Comparison of ENCODE assay signal across 28 mouse cellular contexts in genomic region chr19:49374295-49374694, GRCm38 (mm10).
DNase-seq lines count a peak whose midpoint lies in the region; ATAC-seq and TF ChIP-seq lines count a peak whose summit lies in the region.
"Had no signal": no experiment of that assay in that cellular context is flagged by ENCODE, and none has a peak within 500 bp of the region (broad histone marks: within the 10 kb centered on the region; RNA-seq: fewer than 3 reads in every experiment).

No protein-coding gene starts in this region.

- H3K4me1 ChIP-seq in forebrain, embryonic 16.5 days (replicated peaks; ENCODE audit: control insufficient read depth, insufficient read depth, low read length) = no peaks in the 10 kb centered on the region
- H3K4me1 ChIP-seq: embryonic facial prominence, embryonic 13.5 days; embryonic facial prominence, embryonic 15.5 days; forebrain, embryonic 10.5 days; forebrain, embryonic 12.5 days had no signal

- 97% methylated on average over 2 of the region's 2 CpGs for WGBS in forebrain, embryonic 16.5 days

- no peak for TF ChIP-seq CTCF in left cerebral cortex, adult 2 months (IDR thresholded peaks at IDR 0.05)

- no peaks in the 10 kb centered on the region for H3K36me3 ChIP-seq in forebrain, embryonic 16.5 days (ENCODE audit: control insufficient read depth, insufficient read depth)
- H3K36me3 ChIP-seq: embryonic facial prominence, embryonic 13.5 days; embryonic facial prominence, embryonic 15.5 days; forebrain, embryonic 10.5 days; forebrain, embryonic 12.5 days; G1E had no signal

- no peak for DNase-seq in frontal cortex, postnatal 25 days (ENCODE audit: low spot score in 2 of 2)
- no peak for DNase-seq in left cerebral cortex, adult 2 months (ENCODE audit: extremely low spot score in 1 of 2, low spot score in 2 of 2)
- no peak for DNase-seq in left cerebral cortex, postnatal 4 days
- DNase-seq: adrenal gland, adult 8-10 months; adrenal gland, postnatal 14 days; adrenal gland, postnatal 36 days; B cell, adult 2 months; cerebellum, adult 11 months; cerebellum, adult 18-20 months; cerebellum, adult 8-10 months; cerebellum, adult 9-11 months; cerebellum, postnatal 14 days; cerebellum, postnatal 36 days; embryo, embryonic 11 days; forebrain, postnatal 0 days had no signal

- intact Hi-C loops in left cerebral cortex, adult 2 months (cut with DNase I) = no loop called here
- intact Hi-C loops in left cerebral cortex, postnatal 4 days (cut with DNase I) = no loop called here

- peak overlapping the region; percentile 67; the same call in 1 of the 2 replicates for H3K27ac ChIP-seq in left cerebral cortex, adult 2 months
- H3K27ac ChIP-seq in forebrain, embryonic 16.5 days (ENCODE audit: low read length) = no peak overlapping the region
- H3K27ac ChIP-seq: embryonic facial prominence, embryonic 13.5 days; embryonic facial prominence, embryonic 15.5 days; forebrain, embryonic 10.5 days; forebrain, embryonic 12.5 days had no signal

- no peaks in the 10 kb centered on the region for H3K9me3 ChIP-seq in forebrain, embryonic 16.5 days (ENCODE audit: control insufficient read depth, low read length)
- H3K9me3 ChIP-seq: embryonic facial prominence, embryonic 13.5 days; embryonic facial prominence, embryonic 15.5 days; forebrain, embryonic 10.5 days; forebrain, embryonic 12.5 days had no signal

- peak; percentile 80 for ATAC-seq in frontal cortex, adult (ENCODE audit: low TSS enrichment)
- ATAC-seq in forebrain, embryonic 16.5 days = no peak
- ATAC-seq: activated CD4-positive, CD25-positive, alpha-beta regulatory T cell, adult 4 months; CD4-positive, CD25-positive, alpha-beta regulatory T cell, adult 4 months; forebrain, embryonic 14.5 days; forebrain, postnatal 0 days; Patski had no signal

- no peak overlapping the region for H3K9ac ChIP-seq in forebrain, embryonic 16.5 days (replicated peaks; ENCODE audit: low read depth, low read length)
- H3K9ac ChIP-seq: embryonic facial prominence, embryonic 13.5 days; embryonic facial prominence, embryonic 15.5 days; forebrain, embryonic 12.5 days; forebrain, postnatal 0 days had no signal

- no peaks in the 10 kb centered on the region for H3K27me3 ChIP-seq in forebrain, embryonic 16.5 days (replicated peaks; ENCODE audit: control insufficient read depth, insufficient read depth, low read length)
- H3K27me3 ChIP-seq: CH12.LX; embryonic facial prominence, embryonic 13.5 days; embryonic facial prominence, embryonic 15.5 days; forebrain, embryonic 12.5 days had no signal

- H3K4me2 ChIP-seq in forebrain, embryonic 16.5 days (ENCODE audit: low read length) = no peak overlapping the region
- H3K4me2 ChIP-seq: embryonic facial prominence, embryonic 13.5 days; embryonic facial prominence, embryonic 15.5 days; forebrain, embryonic 12.5 days had no signal

- no peak overlapping the region for H3K4me3 ChIP-seq in left cerebral cortex, adult 2 months
- H3K4me3 ChIP-seq in forebrain, embryonic 16.5 days (replicated peaks; ENCODE audit: low read length) = no peak overlapping the region
- H3K4me3 ChIP-seq: embryonic facial prominence, embryonic 13.5 days; embryonic facial prominence, embryonic 15.5 days; erythroblast, embryonic 14.5 days; forebrain, embryonic 10.5 days; forebrain, embryonic 12.5 days had no signal
